Mouse (Mus musculus): ENCODE results near the gene Slc35e4.
A peak's percentile ranks its signal among the peaks of the same experiment; 100 is the strongest.
"Not testable (repeated sequence)": the region's sequence is repeated elsewhere in the genome, so short reads cannot be mapped to it uniquely, and the experiment has no call there.

Slc35e4 gene

DNA sequence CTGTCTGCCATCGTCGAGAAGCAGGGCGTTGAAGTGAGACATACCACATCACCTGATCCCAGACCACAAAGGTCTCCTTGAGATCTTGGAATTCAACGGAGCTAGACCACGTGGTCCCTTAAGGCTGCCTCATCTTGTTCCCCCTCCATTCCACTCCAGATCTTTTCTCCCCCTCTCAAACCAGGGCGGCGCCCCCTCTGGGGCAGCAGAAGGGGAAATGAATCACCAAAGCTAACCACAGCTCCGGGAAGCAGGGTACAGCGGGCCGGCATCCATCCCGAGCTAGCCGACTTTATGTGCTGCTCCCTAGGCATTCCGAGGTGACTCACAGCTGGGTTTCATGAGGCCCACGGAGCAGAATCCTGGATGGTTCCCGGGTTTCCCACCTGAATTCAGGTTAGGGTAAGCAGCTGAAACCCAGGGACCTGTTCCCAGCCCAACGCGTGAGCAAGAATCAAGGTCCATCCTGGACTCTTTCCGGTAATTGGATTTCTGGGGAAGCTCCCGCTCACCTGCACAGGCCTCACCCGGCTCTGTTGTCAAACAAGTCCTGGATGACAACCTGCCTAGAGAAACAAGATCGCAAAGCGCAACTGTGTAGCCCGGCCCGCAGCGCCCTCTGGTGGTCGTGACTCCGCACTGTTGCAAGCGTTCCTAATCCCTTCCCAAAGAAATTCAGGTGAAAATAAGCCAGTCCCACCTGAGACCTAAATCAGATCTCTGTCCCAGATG is at the start of gene Slc35e4:
Slc35e4 (minus strand) TSS at position 556 of the 732 bp plus-strand sequence.
- DNase-seq (ENCODE audit: low spot score): peak; percentile 91

DNA sequence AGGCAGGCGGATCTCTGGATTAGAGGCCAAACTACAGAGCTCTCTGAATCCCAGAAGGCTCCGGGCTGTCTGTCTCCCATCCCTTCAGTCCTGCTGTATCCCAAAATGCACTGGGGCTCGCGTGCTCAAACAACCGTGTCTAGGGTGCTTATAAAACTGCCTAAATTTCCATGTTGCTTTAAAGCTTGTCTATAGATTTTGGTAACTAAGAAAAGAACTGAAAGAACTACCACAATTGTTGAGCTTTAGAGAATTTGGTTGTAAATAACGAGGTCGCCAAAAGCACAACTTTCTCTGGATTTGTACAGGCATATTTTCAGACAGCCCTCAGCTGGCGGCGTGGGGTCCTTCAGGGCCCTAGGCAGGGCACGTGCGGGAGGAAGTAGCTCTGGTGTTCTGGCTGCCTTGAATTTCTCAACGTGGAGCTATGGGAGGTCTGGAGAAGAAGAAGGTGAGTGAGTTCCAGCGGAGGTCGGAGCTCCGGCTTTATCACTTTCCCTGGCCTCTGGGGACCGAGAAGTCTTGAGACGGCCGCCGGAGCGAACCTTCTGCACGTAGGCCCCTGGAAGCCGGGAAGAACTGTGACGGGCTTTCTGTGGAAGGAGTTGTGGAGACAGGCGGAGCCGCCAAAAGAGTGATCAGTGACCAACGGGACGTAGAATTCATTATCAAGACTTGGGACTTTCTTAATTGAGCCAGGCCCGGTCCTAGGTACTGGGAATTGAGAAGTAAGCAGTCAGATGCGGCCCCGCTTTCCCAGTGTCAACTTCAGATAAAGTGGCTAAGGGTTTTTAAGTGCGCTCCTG is 49.3 kb upstream of the Slc35e4 start, which contains the start of gene Pes1:
Pes1 (plus strand) TSS at position 366 of the 806 bp plus-strand sequence.
- DNase-seq (ENCODE audit: low spot score): peak; percentile 92

DNA sequence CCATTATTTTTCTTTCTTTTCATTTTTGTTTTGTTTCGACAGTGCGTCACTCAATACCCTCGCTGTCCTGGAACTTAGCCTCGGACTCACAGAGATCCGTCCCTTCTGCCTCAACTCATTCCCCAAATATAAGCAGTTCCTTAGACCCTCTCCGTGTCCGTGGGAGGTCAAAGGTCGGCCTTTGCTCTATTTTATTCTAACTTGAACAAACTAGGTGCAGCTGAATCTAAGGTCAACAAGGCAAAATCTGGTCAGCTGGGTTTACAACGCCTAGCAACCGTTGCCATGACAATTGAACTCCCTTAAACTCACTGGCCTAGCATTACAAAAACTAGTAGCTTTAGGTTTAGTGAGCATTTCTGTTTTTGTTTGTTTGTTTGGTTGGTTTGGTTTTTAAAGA is 48.7 kb upstream of the Slc35e4 start:
- no peak for DNase-seq (ENCODE audit: low spot score)

DNA sequence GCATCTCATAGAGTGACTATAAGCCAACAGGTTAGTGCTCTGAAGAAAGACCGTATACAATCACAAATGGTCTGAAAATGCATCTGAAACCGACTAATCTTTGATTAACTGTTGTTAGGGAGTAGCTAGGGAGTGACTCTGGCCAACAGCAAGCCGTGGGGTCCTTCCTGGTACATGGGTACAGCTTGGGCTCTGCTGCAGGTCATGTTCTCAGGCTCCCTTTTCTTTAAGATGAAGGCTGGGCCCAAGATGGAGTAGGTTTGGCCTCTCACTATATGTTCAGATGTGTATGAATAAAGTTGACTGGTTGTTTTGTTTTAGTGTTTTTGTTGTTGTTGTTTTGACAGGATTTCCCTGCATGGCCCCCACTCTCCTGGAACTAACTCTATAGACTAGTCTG is 47.3 kb upstream of the Slc35e4 start:
- no peak for DNase-seq (ENCODE audit: low spot score)

DNA sequence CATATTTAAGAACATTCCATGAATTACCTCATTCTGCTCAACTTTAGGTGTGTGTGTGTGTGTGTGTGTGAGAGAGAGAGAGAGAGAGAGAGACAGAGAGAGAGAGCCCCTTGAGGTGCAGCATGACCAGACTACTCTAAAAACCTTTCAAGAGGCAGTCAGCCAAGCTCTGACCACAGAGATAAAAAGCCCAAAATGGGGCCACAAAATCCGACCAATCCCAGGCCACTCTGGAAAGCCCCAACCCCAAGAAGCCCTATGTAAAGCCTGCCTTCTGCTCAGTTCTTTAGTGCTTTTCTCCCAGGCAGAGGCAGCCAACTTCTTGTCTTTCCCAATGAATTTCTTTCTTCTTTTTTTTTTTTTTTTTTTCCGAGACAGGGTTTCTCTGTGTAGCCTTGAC is 46.4 kb upstream of the Slc35e4 start:
- no peak for DNase-seq (ENCODE audit: low spot score)

DNA sequence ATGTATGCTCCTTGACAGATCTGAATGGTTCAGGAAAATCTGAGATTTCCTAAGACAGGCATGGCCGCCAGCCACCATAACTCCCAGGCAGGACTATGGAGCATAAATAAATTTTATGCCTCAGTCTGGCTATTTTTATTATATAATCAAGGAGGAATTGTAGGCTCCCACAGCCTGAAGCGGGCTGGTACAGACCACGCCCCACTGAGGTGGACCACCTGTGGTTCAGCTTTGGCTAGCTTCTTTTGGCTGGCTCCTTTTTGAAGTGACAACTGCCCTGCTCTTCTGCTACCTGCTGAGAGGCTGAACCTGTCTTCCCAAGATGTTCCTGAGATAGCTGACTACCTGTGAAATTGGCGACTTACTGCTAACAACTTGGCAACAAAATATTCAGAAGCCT is 40.9 kb upstream of the Slc35e4 start:
- DNase-seq (ENCODE audit: low spot score): not testable (repeated sequence)

DNA sequence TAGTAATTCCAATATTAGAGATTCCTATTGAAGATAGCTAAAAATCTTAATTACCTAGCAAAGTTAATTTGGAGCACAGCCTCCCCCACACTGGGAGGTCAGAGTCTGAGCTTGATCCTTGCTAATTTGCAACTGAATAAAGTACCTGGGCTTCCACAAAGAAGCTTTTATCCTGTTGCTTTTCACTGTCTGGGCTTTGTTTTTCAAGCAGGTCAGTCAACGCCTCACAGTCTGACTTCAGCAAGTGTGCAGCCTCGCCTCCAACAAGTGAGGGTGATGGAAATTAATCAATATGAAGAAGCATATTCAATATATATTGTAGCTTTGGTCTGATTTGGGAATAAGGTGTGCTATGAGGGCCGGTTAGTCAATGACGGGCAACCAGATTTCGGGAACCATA is 40.4 kb upstream of the Slc35e4 start:
- not testable (repeated sequence) for DNase-seq (ENCODE audit: low spot score)

DNA sequence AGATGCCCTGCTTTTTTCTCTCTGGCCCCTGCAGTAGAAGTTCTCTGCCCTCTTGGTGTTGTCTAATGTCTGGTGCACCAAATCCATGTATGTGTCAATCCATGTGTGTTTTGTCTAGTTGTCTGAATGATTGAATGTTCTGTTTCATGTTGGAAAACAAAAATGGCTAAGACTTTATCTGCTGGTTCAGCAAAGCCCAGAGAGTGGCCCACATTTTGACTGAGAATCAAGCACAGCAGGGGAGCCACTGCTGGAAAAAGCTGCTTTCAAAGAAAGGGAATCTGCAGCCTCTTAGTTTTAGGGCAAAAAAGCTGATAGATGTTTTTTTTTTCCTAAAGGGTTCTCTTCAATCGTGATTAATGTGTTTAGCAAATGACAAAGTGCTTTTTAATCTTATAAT is 31.9 kb upstream of the Slc35e4 start:
- no peak for DNase-seq (ENCODE audit: low spot score)

DNA sequence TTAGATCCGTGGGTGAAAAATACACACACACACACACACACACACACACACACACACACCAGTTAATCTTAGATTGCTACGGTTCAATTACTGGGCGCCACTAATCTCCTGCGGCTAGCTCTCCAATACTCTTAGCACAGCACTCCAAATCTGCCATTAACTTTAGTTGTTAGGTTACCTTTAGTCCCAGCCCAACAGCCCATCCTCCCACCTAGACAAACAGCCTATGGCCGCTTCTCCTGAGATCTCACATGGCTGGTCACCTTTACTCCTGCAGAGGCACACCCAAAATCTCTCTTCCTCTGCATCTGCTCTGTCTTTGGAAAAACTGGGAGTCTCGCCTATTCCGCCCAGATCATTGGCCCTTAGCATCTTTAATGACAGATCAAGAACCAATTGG is 26.9 kb upstream of the Slc35e4 start:
- no peak for DNase-seq (ENCODE audit: low spot score)

DNA sequence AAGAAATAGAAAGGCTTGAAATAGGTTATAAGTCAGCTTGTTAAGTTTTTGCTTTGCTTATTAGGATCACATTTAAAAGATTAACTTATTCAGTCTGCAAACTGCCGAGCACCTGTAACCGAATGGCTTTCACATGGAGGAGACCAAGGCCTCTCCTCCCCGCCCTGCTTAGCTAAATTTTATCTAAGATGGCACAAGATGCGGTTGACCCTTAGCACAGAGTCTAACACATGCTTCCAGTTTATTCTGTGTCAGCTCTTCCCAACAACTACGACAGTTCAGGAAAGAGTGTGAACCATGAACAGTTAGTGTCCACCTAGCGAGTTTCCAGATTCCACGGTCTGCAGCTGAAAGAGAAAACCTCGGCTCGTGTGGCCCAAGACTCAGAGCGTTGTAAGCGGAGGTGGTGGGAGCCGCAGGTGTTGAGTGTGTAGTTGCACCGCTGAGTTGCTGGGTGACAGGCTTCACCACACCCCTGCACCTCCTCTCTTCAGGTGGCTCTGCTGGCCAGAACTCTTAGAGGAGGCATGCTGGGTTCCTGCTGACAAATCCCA is 22.9 kb upstream of the Slc35e4 start:
- no peak for DNase-seq (ENCODE audit: low spot score)

DNA sequence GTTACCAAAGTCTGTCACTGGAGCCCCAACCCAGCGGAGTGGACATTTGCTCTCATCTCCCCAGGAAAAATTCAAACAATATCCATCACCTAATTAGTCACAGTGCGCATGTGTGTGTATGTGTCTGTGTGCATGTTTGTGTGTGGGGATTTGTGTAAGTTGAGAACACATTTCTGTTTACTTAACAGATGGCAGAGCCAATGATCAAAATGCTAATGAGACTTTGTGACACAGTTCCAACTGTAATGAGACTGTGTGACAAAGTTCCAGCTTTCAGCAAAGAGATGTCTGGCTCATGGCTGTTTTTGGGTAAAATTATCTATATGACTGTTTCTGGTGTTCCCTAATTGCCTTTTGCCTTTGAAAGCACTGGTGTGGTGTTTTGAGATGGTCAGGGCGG is 21.9 kb upstream of the Slc35e4 start:
- DNase-seq (ENCODE audit: low spot score): no peak

DNA sequence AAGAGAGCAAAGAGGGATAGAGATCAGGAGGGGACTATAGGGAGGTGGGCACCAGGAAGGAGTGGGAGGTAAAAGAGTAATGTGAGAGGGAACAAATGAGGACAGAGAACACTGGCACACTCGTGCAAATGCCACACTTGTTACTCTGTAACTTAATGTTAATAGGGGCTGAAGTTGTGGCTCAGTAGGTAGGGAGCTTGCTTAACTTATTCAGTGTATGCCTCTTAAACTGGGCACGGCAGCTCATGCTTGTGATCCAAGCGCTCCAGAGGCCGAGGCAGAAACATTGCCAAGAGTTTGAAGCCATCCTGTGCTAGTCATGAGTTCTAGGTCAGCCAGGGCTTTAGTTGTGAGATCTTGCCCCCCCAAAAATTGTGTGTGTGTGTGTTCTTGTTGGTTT is 20.7 kb upstream of the Slc35e4 start:
- no peak for DNase-seq (ENCODE audit: low spot score)

DNA sequence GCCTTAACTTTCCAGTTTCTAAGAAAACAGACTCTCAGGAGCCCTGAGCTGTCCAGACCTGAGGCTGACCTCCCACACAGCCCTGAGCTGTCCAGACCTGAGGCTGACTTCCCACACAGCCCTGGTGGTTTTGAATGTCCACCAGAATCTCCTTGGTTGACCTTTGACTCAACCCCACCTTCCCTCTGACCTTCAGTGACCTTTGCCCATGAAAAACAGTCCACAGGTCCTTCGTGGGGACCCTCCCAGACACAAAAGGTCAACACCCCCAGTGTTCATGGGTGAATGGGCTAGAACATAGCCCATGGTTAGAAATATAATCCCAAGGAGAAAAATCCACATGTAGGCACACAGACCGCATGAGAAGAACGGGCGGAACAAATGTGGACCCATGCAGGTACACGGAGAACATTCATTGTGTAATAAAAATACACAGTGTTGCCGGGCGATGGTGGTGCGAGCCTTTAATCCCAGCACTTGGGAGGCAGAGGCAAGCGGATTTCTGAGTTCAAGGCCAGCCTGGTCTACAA is 19.4 kb upstream of the Slc35e4 start:
- DNase-seq (ENCODE audit: low spot score): no peak

DNA sequence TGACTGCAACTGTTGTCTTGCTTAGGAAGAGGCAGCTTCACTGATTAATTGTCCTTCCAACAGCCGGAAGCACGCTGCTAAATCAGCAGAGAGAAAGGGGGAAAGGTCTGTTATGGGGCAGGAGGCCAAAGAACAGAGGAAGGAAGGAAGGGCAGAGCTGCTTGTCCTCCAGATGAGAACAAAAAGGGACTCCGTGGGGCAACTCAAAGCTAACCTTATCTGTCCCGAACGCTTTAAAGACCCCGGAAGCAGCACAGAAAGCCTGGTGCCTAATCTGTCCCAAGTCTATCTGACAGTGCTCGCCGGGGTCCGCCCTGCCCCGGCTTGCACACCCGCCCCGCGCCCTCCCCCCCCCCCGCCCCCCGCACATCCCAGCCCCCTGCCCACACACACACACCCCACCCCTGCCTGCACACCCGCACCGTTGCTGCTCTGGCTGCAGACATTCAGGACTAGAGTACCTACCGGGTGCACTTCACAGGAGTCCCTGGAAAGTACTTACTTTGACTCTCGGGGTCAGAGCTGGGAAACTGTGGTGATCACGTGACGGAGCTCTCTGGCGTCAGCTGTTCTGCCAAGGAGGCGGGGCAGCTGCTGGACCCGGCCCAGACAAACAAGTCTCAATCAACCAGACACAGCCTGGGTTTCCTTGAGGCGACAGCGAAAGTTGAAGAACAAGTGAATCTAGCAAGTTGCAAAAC is 17.2 kb upstream of the Slc35e4 start, which contains the start of gene Tcn2:
Tcn2 (minus strand) TSS at position 649 of the 701 bp plus-strand sequence.
- peak; percentile 82 for DNase-seq (ENCODE audit: low spot score)

DNA sequence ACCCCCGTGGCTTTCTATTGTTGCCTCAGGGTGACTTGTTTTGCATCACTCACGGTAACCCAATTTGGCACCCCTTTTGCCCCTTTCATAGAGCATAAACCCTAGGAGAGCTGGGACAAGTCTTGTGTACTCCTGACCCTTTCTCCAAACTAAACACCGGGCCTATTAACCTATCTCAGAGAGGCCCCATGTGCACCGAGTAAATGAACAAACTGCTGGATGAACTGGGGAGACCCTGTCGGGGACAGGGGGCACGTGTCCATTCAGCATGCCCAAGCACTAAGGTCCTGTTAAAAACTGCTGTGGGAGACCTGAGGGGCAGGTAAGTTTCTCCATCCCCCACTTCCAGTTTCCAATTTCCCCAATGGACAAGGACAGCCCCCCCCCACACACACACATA is 16.5 kb upstream of the Slc35e4 start:
- DNase-seq (ENCODE audit: low spot score): no peak

DNA sequence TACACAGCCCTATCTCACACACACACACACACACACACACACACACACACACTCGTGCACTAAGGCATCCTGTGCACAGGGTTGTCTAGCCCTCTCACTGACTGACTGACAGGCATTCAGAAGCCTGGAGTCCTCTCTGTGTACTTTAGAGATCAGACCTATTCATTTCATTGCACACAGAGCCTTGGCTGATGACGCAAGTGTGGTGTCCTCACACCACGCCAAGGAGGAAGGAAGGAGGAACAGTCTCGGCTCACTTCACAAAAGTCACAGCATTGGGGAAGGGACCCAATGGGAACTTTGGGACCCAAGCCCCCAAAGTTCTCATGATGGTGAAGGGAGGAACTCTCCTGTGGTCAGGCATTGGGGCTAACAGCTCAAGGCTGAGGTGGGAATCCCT is 15.6 kb upstream of the Slc35e4 start:
- DNase-seq (ENCODE audit: low spot score): no peak

DNA sequence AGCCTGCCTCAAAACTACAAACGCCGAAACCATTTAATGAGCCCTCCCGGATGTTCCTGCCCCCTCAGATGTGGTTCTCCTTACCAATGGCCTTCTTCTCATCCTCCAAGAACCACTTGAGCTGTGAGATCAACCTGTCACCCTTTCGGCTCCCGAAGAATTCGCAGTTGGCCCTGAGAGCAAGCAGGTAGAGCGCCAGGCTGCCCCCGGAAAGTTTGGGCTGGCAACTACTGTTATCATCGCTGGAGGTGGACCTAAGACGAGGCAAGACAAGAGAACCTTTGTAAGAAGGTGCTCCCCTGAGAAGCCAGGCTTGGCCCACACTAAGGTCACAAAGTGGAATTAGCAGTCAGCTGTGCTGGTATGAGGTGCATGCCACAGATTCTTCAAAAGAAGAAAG is 11.5 kb upstream of the Slc35e4 start:
- no peak for DNase-seq (ENCODE audit: low spot score)

DNA sequence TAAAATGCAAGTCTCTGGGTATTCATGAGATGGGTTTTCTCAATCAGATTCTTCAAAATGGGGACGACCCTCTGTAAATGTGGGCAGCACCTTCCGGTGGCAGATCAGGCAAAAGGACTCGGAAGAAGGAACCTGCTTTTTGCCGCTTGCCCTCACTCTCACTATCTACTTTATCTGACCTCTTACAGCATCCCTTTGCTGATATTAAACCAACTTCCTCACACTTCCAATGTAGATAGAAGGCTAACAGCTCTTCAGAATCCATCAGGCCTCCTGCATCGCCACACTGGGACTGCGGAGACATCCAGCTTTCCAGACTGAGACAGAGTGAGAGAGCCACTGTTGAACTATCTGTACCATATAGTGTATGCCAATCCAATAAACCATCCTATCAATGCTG is 8.3 kb upstream of the Slc35e4 start:
- no peak for DNase-seq (ENCODE audit: low spot score)

DNA sequence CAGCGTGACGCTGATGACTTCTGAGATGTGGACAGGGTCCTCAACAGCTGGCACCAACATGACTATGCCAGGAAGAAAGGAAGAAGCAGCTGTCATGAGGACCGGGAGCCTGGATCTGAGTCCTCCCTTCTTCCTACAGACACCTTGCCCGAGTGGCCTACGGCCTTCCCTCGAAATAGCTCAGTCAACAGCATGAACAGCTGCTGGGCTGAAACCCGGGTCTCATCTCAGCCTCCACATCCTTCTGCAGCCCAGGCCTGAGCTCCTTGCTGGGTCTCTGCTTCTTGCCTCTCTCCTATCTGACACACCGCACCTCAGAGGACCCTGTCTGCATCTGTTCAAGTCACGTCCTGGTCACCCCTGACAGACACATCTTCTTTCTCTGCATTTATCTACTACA is 7.7 kb upstream of the Slc35e4 start:
- DNase-seq (ENCODE audit: low spot score): no peak

DNA sequence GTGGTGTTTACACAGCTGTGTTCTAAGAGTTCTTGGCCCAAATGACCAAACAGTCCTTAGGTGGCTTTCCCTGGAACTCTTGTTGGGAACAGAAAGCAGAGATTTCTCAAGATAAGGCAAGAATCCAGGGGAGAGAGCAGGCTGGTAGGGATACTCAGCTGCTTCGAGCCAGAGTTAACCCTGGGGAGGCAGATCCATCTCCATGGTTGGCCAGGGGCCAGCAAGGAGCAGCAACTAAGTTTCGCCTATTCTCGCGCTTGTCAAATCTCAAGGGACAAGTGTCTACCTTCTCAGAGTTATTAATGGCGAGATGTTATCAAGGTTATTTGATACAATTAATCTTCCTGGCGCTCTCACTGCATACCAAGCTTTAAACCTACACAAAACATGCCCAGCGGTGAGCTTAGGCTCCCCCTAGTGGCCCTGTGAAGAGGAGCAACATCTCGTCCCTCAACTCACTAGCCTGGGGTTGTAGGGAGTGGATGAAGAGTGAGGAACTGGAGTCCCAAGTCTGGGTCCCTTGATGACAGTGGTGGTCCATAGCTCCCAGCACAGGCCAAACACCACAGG is 6.9 kb upstream of the Slc35e4 start:
- peak; percentile 78 for DNase-seq (ENCODE audit: low spot score)

DNA sequence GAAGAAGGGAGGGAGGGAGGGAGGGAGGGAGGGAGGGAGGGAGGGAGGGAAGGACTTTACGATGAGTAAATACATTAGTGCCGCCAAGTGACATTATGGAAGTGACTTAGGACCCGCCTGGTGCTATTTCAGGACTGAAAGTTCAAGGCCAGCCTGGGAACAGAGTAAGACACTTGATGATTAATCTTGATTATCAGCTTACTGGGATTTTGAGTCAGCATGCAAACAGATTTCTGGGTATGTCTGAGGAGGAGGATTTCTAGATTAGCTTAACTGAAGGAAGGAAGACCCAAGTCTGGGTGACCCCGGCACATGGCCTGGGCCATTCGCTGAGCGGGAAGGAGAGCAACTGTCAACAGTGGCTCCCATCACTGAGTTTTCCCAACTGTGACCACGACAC is 6.0 kb upstream of the Slc35e4 start:
- no peak for DNase-seq (ENCODE audit: low spot score)

DNA sequence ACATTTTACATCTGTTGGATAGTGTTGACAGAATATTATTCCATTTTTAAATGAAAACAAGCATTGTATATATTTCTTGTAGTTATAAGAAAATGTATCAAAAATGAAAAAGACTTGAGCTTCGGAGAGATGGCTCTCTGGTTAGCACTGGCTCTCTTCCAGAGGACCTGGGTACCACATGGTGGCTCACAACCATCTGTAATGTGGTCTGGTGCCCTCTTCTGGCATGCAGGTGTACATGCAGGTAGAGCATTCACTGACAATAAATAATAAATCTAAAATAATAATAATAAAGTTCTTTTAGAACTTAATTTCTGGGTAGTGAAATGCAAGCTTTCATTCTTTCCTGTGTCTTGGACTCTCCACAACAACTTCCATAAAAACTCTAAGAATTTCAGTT is 4.3 kb upstream of the Slc35e4 start:
- DNase-seq (ENCODE audit: low spot score): peak; percentile 46

Measured in retina, embryonic 14.5 days (tissue).